Mouse (Mus musculus): ENCODE data around the gene Trmt112. TPM values are rescaled to one million over a fixed set of nuclear protein-coding genes. Genes with fewer than 3 reads are reported as not detected.

The Trmt112 gene
- total RNA-seq, 2 experiments from 2014 or later = 30.6 to 33.6 TPM

- peak; percentile 73 for ATAC-seq (replicated peaks; ENCODE audit: low FRiP score, poor library complexity, severe bottlenecking)
Observed at GRCm38 (mm10) chr19:6941372-6942248, 32.1 kb downstream of the Trmt112 start, which contains the start of gene Bad. Gene Bad (plus strand): TSS chr19:6941861.

GRCm38 (mm10) chr19:6942249-6942691 lies 32.8 kb downstream of the Trmt112 start, which contains the start of gene Gpr137:
Gene Gpr137 (minus strand): TSS chr19:6942480.
- peak; percentile 89 for ATAC-seq (replicated peaks; ENCODE audit: low FRiP score, poor library complexity, severe bottlenecking)

- peak; percentile 1; the same call in 1 of the 2 replicates for ATAC-seq (replicated peaks; ENCODE audit: low FRiP score, poor library complexity, severe bottlenecking)
Observed at GRCm38 (mm10) chr19:6942764-6943163, 33.3 kb downstream of the Trmt112 start.

- no peak for ATAC-seq (replicated peaks; ENCODE audit: low FRiP score, poor library complexity, severe bottlenecking)
Observed at GRCm38 (mm10) chr19:6943709-6944108, 34.2 kb downstream of the Trmt112 start.

- ATAC-seq (replicated peaks; ENCODE audit: low FRiP score, poor library complexity, severe bottlenecking) = no peak
Observed at GRCm38 (mm10) chr19:6947742-6948141, 38.2 kb downstream of the Trmt112 start.

GRCm38 (mm10) chr19:6948186-6948585 lies 38.7 kb downstream of the Trmt112 start:
- no peak for ATAC-seq (replicated peaks; ENCODE audit: low FRiP score, poor library complexity, severe bottlenecking)

GRCm38 (mm10) chr19:6949532-6949931 lies 40.0 kb downstream of the Trmt112 start:
- no peak for ATAC-seq (replicated peaks; ENCODE audit: low FRiP score, poor library complexity, severe bottlenecking)

- ATAC-seq (replicated peaks; ENCODE audit: low FRiP score, poor library complexity, severe bottlenecking) = no peak
Observed at GRCm38 (mm10) chr19:6949951-6950350, 40.5 kb downstream of the Trmt112 start.

GRCm38 (mm10) chr19:6950613-6951153 lies 41.2 kb downstream of the Trmt112 start:
- ATAC-seq (replicated peaks; ENCODE audit: low FRiP score, poor library complexity, severe bottlenecking) = no peak

GRCm38 (mm10) chr19:6951381-6951968 lies 42.0 kb downstream of the Trmt112 start:
- ATAC-seq (replicated peaks; ENCODE audit: low FRiP score, poor library complexity, severe bottlenecking) = peak; percentile 86

- peak; percentile 31; the same call in 1 of the 2 replicates for ATAC-seq (replicated peaks; ENCODE audit: low FRiP score, poor library complexity, severe bottlenecking)
Observed at GRCm38 (mm10) chr19:6951994-6952711, 42.7 kb downstream of the Trmt112 start.

- ATAC-seq (replicated peaks; ENCODE audit: low FRiP score, poor library complexity, severe bottlenecking) = no peak
Observed at GRCm38 (mm10) chr19:6952712-6953037, 43.2 kb downstream of the Trmt112 start.

- no peak for ATAC-seq (replicated peaks; ENCODE audit: low FRiP score, poor library complexity, severe bottlenecking)
Observed at GRCm38 (mm10) chr19:6954046-6954445, 44.5 kb downstream of the Trmt112 start.

- ATAC-seq (replicated peaks; ENCODE audit: low FRiP score, poor library complexity, severe bottlenecking) = no peak
Observed at GRCm38 (mm10) chr19:6955424-6955823, 45.9 kb downstream of the Trmt112 start.

GRCm38 (mm10) chr19:6956461-6956860 lies 47.0 kb downstream of the Trmt112 start:
- no peak for ATAC-seq (replicated peaks; ENCODE audit: low FRiP score, poor library complexity, severe bottlenecking)

Other genes starting within 250 kb of the Trmt112 start
- 0.72 TPM in 1 of 2 replicates, not detected in the other for gene Rps6ka4, start 69.1 kb upstream of the Trmt112 start, total RNA-seq (2015; ENCODE audit: low replicate concordance)
- 1.2 and 1.5 TPM in 2 replicates for gene Rps6ka4, start 69.1 kb upstream of the Trmt112 start, total RNA-seq (2017; ENCODE audit: low replicate concordance)
- 4.2 and 9.4 TPM in 2 replicates for gene Ccdc88b, start 51.5 kb upstream of the Trmt112 start, total RNA-seq (2015; ENCODE audit: low replicate concordance)
- gene Ccdc88b, start 51.5 kb upstream of the Trmt112 start, total RNA-seq (2017; ENCODE audit: low replicate concordance) = 6.4 and 12.1 TPM in 2 replicates
- gene Prdx5, start 408 bp downstream of the Trmt112 start, total RNA-seq (2015; ENCODE audit: low replicate concordance) = 130 and 145 TPM in 2 replicates
- 101 and 126 TPM in 2 replicates for gene Prdx5, start 408 bp downstream of the Trmt112 start, total RNA-seq (2017; ENCODE audit: low replicate concordance)
- 2.9 and 3.4 TPM in 2 replicates for gene Esrra, start 12.1 kb downstream of the Trmt112 start, total RNA-seq (2015; ENCODE audit: low replicate concordance)
- gene Esrra, start 12.1 kb downstream of the Trmt112 start, total RNA-seq (2017; ENCODE audit: low replicate concordance) = 0.61 and 2.7 TPM in 2 replicates
- gene Catsperz, start 15.7 kb downstream of the Trmt112 start, total RNA-seq (2015; ENCODE audit: low replicate concordance) = not detected in 2 replicates
- not detected in 2 replicates for gene Catsperz, start 15.7 kb downstream of the Trmt112 start, total RNA-seq (2017; ENCODE audit: low replicate concordance)
- gene Kcnk4, start 24.8 kb downstream of the Trmt112 start, total RNA-seq (2015; ENCODE audit: low replicate concordance) = not detected in 2 replicates
- gene Kcnk4, start 24.8 kb downstream of the Trmt112 start, total RNA-seq (2017; ENCODE audit: low replicate concordance) = not detected in 2 replicates
- 2.9 and 5.0 TPM in 2 replicates for gene Bad, start 32.2 kb downstream of the Trmt112 start, total RNA-seq (2015; ENCODE audit: low replicate concordance)
- gene Bad, start 32.2 kb downstream of the Trmt112 start, total RNA-seq (2017; ENCODE audit: low replicate concordance) = 6.3 and 10.9 TPM in 2 replicates
- 2.9 TPM in 2 replicates for gene Gpr137, start 32.8 kb downstream of the Trmt112 start, total RNA-seq (2015; ENCODE audit: low replicate concordance)
- gene Gpr137, start 32.8 kb downstream of the Trmt112 start, total RNA-seq (2017; ENCODE audit: low replicate concordance) = 2.8 TPM in 1 of 2 replicates, not detected in the other
- 31.0 and 59.1 TPM in 2 replicates for gene Ppp1r14b, start 65.3 kb downstream of the Trmt112 start, total RNA-seq (2015; ENCODE audit: low replicate concordance)
- 0.91 and 10.4 TPM in 2 replicates for gene Ppp1r14b, start 65.3 kb downstream of the Trmt112 start, total RNA-seq (2017; ENCODE audit: low replicate concordance)
- 1.4 and 1.7 TPM in 2 replicates for gene Plcb3, start 66.8 kb downstream of the Trmt112 start, total RNA-seq (2015; ENCODE audit: low replicate concordance)
- gene Plcb3, start 66.8 kb downstream of the Trmt112 start, total RNA-seq (2017; ENCODE audit: low replicate concordance) = 0.68 and 1.8 TPM in 2 replicates
- 38.1 and 93.3 TPM in 2 replicates for gene Fkbp2, start 70.8 kb downstream of the Trmt112 start, total RNA-seq (2015; ENCODE audit: low replicate concordance)
- gene Fkbp2, start 70.8 kb downstream of the Trmt112 start, total RNA-seq (2017; ENCODE audit: low replicate concordance) = 31.0 and 34.9 TPM in 2 replicates
- 13.7 and 22.2 TPM in 2 replicates for gene Vegfb, start 78.0 kb downstream of the Trmt112 start, total RNA-seq (2015; ENCODE audit: low replicate concordance)
- 0.98 and 4.1 TPM in 2 replicates for gene Vegfb, start 78.0 kb downstream of the Trmt112 start, total RNA-seq (2017; ENCODE audit: low replicate concordance)
- gene Dnajc4, start 82.9 kb downstream of the Trmt112 start, total RNA-seq (2015; ENCODE audit: low replicate concordance) = 11.5 TPM in 1 of 2 replicates, not detected in the other
- gene Dnajc4, start 82.9 kb downstream of the Trmt112 start, total RNA-seq (2017; ENCODE audit: low replicate concordance) = 2.2 and 2.6 TPM in 2 replicates
- 4.2 and 10.1 TPM in 2 replicates for gene Nudt22, start 86.4 kb downstream of the Trmt112 start, total RNA-seq (2015; ENCODE audit: low replicate concordance)
- 0.26 and 3.9 TPM in 2 replicates for gene Nudt22, start 86.4 kb downstream of the Trmt112 start, total RNA-seq (2017; ENCODE audit: low replicate concordance)
- gene Trpt1, start 86.4 kb downstream of the Trmt112 start, total RNA-seq (2015; ENCODE audit: low replicate concordance) = not detected in 2 replicates
- gene Trpt1, start 86.4 kb downstream of the Trmt112 start, total RNA-seq (2017; ENCODE audit: low replicate concordance) = not detected in 2 replicates
- 30.6 and 38.6 TPM in 2 replicates for gene Fermt3, start 109.8 kb downstream of the Trmt112 start, total RNA-seq (2015; ENCODE audit: low replicate concordance)
- gene Fermt3, start 109.8 kb downstream of the Trmt112 start, total RNA-seq (2017; ENCODE audit: low replicate concordance) = 63.9 and 69.1 TPM in 2 replicates
- gene Stip1, start 130.3 kb downstream of the Trmt112 start, total RNA-seq (2015; ENCODE audit: low replicate concordance) = 59.5 and 78.6 TPM in 2 replicates
- gene Stip1, start 130.3 kb downstream of the Trmt112 start, total RNA-seq (2017; ENCODE audit: low replicate concordance) = 48.1 and 60.8 TPM in 2 replicates
- not detected in 2 replicates for gene Macrod1, start 147.1 kb downstream of the Trmt112 start, total RNA-seq (2015; ENCODE audit: low replicate concordance)
- 0.53 and 1.2 TPM in 2 replicates for gene Macrod1, start 147.1 kb downstream of the Trmt112 start, total RNA-seq (2017; ENCODE audit: low replicate concordance)
- gene Flrt1, start 196.0 kb downstream of the Trmt112 start, total RNA-seq (2015; ENCODE audit: low replicate concordance) = not detected in 2 replicates
- not detected in 2 replicates for gene Flrt1, start 196.0 kb downstream of the Trmt112 start, total RNA-seq (2017; ENCODE audit: low replicate concordance)